Mouse (Mus musculus) left cerebral cortex, postnatal 10 days (tissue): ENCODE results near the gene Phc2. TPM values are rescaled to one million over a fixed set of nuclear protein-coding genes. Genes with fewer than 3 reads are reported as not detected.
"Not testable (repeated sequence)": the region's sequence is repeated elsewhere in the genome, so short reads cannot be mapped to it uniquely, and the experiment has no call there.

Experiments
- DNase-seq, 2 experiments: peaks; one replicate each; pipeline ENCODE4 v3.0.0; 2021 to 2022; ENCODE audit warnings: low spot score in 2 of 2, mixed read lengths in 1 of 2; ENCODE audit errors: extremely low spot score in 1 of 2
- intact Hi-C: fragments of 180-260 bp; cut with DNase I; formaldehyde crosslinking; loops from one replicate; pipeline ENCODE4 v1.15.1; 2025
- total RNA-seq, 2 experiments: library from RNA; stranded (reverse); gene quantifications; 2 replicates each; pipeline ENCODE4 v1.2.3; 2021

Phc2 gene
- total RNA-seq, 2 experiments from 2014 or later, result 65.1 to 71.4 TPM

DNA sequence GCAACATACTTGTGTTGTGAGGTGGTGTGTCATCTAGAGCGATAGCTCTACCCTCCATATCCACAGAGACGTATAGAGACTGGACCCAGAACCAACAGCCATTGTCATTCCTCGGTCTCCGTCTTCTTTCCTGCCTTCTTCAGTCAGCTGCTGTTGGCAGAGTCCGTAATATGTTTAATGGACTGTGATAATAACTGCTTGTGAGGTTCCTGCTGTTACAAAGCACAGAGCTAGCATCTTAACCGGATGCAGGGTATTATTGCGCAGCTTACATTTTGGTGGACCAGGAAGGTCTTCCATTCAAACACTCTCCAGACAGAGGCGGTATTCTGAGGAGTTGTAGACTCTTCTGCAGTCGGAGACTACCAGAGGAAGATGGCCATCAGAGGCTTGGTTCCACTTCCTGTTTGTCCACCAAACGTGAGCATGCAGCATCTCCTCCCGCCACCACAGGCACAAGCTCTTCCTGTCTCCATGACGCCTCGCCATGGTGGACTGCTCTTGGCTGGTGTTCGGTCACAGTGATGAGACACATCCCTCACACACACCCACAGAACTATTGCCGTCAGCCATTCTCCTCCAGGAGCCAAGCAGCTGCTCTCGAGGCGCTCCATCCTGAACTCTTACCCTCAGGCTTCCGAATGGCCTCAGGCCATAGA lies 16.1 kb upstream of the Phc2 start:
- DNase-seq, result peak in 1 of 2 experiments; percentile 41
- intact Hi-C loops, result no loop called here

DNA sequence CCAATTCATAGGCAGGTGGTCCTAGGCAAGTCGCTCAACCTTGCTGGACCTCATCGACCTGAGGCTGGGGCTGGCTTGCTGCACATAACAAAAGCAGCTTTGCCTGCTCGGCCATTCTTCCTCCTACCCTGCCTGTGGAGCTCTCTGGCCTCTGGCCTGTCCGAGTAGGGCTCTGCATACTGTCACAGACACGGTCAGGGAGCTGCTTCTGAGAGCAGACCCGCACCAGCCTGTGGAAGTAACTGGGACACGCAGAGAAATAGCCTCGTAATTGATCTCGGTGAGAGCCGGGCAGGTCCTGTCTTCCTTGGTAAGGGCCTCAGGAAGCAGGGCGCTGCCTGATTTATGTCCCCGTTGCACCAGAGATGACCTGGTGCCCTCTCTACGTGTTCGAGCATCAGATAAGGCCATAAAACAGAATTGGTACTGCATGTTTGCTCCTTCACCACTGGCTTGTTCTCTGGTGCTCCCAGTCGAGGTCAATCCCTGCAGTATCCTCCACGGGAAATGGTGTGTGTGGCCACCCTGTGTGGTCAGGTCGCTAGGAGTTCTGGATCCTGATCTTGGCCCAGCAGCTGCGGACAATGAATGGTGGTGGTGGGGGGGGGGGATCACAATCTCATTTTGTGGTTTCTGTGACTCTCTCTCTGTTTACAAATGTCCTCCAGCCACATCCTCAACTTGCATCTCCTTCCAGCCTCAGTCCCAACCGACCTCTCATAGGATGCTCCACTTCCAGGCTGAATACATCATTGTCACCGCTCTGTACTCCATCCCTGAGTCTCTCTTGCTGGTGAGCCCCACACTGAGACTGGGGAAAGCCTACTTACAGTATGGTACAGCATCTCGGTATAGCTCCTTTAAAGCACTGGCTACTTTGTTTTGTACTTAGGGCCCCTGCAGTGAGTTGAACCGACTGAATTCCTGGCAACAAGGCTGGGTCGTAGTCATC lies 12.5 kb upstream of the Phc2 start:
- intact Hi-C loops, result no loop called here
- DNase-seq, result no peak

DNA sequence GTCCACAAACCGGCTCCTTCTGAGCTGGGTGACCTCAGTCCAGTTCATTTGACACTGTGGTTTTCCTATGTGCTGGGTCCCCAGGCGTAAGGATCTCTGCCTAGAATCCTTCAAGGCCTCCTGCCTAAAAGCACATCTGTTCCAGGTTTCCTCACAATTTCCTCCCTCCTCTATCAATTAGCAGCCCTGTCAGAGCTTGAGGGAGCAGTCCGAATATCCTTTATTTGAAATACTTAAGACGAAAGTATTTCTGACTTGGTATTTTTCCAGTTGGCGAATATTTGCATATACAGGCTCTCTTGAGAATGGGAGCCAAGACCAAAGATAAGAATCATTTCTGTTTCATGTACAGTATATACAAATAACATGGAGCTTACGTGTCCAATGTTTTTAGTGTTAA lies 8.6 kb upstream of the Phc2 start:
- no peak for DNase-seq
- intact Hi-C loops, result no loop called here

DNA sequence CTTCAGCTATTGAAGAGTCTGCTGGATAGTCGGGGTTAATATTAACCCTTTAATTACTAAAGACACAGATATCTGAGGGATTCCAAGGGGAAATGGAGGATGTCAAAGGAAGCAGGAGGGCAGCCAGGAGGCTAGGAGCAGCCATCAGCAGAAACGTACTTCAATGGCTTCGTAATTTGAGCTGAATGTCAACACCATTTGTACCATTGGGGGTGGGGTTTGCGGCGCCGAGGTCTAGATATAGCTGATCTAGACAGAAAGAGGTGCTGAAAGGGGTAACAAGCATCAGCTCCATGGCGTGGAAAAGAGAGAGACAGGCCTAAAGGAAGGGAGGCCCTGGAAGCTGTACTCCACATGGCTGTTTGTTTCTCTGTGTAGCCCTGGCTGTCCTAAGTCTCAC lies 7.7 kb upstream of the Phc2 start:
- no peak for DNase-seq
- intact Hi-C loops, result no loop called here

DNA sequence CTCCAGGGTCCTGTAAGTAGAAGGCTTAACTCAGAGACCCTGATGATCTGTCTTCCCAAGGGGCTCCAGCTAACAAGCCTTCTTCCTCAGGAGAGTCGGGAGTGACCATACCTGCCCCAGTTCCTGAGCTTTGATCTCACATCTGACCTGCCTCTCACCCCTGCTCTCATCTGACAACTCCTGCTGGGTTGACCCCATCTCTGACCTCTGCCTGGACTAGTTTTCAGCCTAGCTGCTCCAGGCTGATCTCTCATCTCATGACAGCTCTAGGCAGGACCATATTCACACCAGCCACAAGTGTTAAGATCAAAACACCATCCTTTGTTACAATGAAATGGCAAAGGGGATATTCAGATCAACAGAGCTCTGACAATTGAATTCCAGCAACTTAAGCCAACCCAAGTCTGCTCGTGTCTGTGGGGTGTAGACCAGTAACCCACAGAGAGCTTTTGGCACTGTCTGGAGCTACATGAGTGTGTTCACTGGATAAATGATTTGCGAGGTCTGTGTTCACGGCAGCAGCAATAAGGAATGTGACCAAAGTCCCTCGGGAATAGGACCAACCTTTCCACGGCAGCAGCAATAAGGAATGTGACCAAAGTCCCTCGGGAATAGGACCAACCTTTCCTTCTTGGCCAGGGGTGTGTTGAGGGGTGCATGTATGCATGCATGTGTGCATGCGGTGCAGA lies 5.8 kb upstream of the Phc2 start:
- no peak for DNase-seq
- intact Hi-C loops, result no loop called here

DNA sequence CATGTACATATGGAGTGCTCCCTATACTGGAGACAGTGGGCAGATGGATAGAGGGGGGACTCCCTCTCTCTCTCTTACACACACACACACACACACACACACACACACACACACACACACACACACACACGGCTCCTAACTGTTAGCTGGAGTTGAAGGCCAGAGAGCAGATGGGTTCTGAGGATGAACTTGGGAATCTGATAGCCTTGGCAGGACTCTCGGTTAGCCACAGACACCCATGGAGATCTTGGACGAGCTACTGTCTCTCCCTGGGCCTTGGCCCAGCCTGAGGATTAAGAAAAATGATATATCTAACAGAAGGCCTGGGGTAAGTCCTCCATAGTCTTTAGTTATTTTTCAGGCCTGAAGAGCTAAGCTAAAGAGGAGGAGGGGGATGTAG lies 3.0 kb upstream of the Phc2 start:
- intact Hi-C loops, result no loop called here
- DNase-seq, result no peak

DNA sequence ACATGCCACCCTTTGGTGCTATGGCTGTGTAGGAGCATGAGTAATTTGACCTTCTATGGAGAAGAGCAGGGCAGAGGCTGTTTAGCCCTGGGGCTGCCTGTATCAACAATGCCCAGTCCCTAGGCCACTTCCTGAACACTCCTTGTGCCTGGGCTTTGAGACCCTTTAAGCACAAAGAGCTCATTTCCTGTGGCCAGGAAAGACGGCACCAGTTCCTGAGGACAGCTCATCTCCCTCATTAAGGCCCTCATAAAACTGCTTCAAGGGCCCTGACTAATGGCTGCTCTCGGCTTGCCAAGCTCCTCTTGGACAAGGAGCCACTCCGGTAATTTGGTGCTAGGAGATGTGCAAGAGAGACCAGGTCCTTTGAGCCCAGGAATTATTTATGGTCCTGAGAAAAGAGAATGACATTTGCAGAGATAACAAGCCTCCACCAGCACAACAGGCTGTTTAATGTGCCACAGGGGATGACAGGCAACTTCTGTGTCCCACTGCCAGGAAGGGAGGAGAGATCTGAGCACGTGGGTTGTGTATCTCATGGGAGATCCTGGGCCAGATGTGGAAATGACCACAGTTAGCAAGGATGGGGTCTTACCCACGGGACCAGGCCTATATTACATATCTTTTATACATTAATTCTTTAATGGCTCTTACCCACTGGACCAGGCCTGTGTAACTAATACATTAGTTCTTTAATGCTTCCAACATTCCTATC lies 1.8 kb upstream of the Phc2 start:
- no peak for DNase-seq
- intact Hi-C loops, result no loop called here

DNA sequence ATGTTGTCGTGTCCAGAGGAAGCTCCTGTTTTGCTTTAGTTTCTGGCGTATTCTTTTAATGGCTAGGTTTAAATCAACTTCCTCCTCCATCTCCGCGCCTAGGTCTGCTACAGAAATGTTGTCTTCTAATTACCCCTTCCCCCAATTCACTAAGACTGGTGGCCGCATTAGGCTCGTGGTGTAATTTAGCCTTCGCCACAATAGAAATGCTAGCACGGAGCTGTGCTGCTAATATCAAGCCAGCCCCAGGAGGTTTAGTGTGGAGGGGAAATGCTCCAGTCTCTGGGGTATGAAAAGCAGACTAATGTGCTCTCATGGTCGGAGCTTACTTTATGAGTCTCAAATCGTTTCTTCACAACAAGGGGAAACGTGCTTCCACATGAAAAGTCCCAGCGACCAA lies 944 bp downstream of the Phc2 start:
- intact Hi-C loops, result loop anchor here (5.0 kb wide), 1 partner anchor 43 kb away; the partner anchor contains the start of gene Zscan20
- no peak for DNase-seq

DNA sequence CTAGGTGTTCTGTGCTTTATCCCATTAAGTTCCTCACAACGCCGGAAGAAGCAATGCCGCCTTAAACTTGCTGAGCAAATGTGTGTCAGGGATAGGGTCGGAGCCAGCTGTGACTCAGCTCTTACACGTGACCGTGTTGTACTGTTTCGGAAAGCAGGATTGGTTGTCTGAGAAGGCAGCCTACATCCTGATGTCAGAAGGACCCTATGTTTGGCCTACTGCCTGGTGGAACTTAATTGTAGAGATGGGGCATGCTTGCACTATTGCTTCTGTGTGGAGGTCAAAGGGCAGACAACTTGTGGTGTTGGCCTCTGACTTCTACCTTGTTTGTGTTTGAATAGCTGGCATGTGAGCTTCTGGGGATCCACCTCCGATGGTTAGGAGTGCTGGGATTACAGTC lies 5.7 kb downstream of the Phc2 start:
- intact Hi-C loops, result no loop called here
- no peak for DNase-seq

DNA sequence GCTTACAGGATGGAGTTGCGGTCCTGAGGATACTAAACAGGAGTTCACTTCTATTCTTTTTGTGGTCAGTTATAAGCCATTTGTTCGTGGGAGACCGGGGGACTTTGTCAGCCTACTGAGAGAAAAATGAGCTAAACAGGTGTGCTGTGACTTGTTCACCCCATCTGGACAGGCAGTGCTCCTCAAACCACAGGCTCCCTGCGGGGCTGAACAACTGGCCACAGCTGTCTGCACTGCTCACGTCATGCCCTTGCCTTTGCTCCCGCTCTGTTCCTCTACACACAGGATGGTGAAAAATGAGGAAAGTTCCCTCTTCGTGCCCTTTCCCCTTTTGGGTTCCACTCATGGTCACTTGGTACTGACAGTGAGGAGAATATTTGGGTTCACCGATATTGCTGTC lies 6.6 kb downstream of the Phc2 start:
- intact Hi-C loops, result no loop called here
- no peak for DNase-seq

DNA sequence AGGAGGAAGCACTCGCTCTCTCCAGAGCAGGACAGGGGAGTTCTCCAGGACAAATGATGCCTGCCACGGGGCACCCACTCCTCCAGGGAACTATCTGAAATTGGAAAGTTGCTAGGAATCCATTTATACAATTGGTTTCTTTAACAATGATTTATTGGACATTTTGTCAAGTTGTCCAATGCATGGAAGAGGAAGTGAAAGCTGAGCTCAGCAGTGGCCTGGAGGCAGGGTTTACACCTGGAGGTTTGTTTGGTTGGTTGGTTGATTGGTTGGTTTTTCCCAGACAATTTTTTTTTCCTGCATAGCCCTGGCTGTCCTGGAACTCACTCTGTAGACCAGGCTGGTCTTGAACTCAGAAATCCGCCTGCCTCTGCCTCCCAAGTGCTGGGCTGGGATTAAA lies 9.5 kb downstream of the Phc2 start:
- intact Hi-C loops, result no loop called here
- DNase-seq, result no peak

DNA sequence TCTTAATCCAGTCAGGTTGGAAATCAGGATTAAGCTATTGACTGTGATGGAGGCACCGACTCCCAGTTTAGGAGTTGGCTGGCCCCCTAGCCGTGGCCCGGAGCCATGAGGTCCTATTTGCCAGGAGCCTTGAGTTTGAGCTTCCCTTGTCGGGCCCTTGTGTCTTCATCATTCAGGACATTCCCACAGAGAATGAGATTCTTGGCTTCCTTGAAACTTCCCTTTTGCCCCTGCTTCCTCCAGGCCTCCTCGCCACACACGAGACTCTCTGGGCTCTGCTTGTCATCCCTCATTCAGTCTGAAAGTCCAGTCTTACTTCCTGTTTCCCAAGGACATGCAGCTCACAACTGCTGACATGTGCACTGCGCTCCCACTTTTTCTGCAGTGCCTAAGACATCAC lies 11.9 kb downstream of the Phc2 start:
- intact Hi-C loops, DNase-seq: not testable (repeated sequence)

DNA sequence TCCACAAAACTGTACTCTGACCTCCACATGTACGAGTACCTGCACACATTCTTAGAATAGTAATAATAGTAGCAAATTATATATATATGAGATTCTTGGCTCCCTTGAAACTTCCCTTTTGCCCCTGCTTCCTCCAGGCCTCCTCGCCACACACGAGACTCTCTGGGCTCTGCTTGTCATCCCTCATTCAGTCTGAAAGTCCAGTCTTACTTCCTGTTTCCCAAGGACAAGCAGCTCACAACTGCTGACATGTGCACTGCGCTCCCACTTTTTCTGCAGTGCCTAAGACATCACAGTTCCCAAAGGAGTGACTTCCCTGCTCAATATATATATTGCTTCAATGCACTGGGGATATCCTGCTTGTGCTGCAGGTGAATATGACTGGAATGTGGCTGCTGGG lies 12.7 kb downstream of the Phc2 start:
- intact Hi-C loops, DNase-seq: not testable (repeated sequence)

DNA sequence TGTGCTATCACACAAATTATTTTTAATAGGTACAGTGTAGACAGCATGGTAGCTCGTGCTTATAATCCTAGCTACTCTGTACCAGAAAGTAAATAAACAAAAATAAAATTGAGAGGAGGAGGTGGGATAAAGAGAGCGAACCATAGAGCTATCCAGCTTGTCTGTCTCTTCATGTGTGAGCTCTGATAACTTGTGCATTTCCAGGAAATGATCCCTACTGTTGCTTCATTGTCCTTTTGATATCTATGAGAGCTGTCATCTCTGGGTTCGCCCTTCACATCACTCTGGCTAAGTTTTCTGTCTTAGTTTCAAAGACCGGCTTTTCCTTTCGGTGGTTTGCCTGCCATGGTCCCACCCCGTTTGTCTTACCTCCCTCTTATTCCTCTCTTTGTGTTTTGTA lies 14.7 kb downstream of the Phc2 start:
- DNase-seq, result no peak
- intact Hi-C loops, result no loop called here

DNA sequence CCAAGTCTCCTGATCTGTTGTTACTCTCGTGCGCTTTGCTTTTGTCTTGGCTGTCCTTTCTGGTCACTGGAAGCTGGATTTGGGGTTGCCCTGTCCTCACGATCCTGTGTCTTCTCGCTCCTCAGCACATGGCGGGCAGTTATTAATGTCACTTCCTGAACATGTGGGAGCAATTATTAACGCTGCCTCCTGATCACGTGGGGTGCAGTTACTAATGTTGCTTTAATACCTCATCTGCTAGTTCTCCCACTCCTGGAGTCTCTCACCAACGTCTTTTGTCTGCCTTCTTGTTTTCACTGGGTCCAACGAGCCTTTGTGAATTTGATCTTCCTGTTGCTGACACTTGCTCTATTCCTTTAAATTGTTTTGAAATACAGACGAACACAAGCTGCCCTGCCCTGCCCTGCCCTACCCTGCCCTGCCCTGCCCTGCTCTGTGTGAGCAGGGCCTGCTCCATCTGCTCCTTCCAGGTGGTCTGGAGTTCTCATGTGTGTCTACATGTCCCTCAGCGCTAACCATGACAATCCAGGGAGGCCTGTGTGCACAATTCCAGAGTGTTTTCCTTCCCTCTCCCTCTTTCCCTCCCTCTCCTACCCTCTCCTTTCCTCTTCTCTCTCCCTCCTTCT lies 16.2 kb downstream of the Phc2 start:
- intact Hi-C loops, result no loop called here

DNA sequence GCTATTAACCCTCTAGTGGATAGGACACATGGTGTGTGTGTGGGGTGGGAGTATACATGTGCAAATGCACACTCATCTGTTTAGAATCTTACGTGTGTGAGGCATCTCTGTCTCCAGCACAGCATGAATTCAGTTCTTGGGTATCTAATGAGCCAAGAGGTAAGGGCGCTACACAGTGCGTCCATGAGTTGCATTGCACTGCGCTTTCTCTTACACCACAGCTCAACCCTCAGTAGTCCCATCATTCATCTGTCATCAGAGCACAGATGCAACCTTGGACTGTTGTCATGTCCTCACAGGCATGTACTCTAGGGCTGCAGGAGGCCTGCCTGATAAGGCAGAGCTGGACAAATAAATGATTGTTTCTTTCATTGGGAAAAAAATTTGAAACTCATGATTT lies 18.0 kb downstream of the Phc2 start:
- peak in 1 of 2 experiments; percentile 1 for DNase-seq
- intact Hi-C loops, result no loop called here

More for the DNA sequence above, 16.2 kb downstream of the Phc2 start:
- no peak for DNase-seq

DNA sequence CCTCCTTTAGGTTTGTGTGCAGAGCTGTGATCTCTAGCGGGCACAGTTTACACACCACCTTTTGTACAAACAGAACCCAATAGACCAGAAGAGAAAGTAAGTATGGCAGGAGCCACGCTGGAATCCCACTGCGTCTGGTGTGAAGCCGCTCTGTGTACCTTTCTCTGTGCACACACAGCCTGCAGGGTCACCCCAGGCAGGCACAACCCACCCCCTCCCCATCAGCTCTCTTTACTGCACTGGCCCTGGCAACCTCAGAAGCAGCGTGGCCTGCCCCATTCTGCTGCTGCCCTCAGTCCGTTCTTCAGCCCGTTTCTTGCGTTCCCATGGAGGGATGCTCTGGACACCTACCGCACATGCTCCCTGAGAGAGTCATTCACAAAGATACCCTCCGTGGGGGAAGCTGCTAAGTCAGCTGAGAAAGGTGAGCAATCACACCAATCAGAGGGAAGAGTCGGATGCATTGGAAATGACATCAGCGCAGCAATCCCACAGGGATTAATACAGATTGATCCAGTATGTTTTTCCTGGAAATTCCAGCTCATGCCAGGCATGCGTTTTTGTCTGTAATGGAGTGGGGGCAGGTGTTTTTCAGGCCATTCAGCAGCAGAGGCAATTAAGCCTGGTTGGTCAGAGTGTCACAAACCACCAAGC lies 24.2 kb downstream of the Phc2 start:
- intact Hi-C loops, result no loop called here
- DNase-seq, result no peak

DNA sequence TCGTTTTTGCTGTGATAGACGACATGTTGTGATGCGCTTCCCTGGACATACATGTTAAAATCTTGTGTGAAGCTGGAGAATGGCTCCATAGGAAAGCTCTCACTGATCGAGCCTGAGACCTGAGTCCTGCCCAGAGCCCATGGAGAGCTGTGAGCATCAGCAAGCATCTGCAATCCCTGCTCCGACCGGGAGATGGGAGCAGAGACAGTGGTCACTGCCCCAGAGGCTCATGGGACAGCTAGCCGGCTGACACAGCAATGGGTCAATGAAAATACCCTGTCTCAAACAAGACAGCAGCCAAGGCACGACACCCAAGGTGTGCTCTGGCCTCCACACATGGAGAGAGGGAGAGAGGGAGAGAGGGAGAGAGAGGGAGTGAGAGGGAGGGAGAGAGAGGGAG lies 26.6 kb downstream of the Phc2 start:
- DNase-seq, result peak in 1 of 2 experiments; percentile 57
- intact Hi-C loops, result no loop called here
